Mouse (Mus musculus): Measurements from ENCODE around the gene Tnxb.

The Tnxb gene

DNA sequence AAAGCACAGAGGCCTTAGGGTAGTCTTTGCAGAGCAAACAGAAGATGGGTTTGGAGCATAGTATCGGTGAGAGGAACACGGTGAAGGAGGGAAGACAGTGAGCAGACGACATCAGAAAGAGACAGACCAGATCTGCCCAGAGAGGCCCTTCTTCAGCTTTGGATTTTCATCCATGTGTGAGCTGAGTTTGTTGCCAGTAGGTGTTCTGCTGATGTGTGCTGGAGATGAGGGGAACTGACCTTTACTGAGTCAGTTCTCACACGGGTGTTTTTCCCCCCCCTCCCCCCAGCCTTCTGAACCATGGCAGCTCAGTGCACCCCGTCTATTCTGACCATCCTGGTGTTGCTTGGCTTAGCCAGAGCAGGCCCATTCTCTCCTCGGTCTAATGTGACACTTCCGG, at the start of gene Tnxb:
TSS of gene Tnxb (plus strand) at position 301 of the 400 bp plus-strand sequence.
- DNase-seq (ENCODE audit: low read depth, low spot score), result no peak

DNA sequence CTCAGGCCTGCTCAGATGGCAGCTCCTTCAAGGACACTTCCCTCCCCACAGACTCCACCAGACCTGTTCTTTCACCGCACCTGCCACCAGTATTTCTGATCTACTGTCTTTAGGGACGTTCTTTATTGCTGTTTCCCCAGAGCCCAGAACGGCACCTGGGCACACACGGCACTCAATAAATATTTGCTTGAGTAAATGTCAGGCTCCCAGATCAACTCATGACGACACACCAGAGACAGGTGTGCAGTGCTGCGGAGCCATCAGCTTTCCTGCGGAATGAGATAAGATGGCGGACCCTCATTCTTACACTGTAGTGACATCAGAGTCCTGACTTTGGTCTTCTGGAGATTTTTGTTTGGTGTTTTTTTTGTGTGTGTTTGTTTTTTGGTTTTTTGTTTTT, 49.3 kb upstream of the Tnxb start:
- no peak for DNase-seq (ENCODE audit: low read depth, low spot score)

DNA sequence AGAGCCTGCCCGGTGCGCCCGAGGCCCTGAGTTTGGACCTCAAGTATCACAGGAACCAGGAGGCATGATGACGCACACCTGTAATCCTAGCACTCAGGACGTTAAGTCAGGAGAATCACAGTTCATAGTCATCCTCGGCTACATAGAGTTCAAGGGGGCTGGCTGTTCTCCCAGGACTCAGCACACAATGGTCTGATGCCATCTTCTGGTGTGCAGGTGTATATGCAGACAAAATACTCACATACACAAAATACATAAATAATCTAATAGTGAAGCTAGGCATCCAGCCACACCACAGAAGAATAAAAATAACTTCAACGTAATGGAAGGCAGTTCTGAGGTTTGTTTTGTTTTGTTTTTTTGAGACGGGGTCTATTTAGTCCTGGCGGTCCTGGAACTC, 47.2 kb upstream of the Tnxb start:
- DNase-seq (ENCODE audit: low read depth, low spot score), result no peak

DNA sequence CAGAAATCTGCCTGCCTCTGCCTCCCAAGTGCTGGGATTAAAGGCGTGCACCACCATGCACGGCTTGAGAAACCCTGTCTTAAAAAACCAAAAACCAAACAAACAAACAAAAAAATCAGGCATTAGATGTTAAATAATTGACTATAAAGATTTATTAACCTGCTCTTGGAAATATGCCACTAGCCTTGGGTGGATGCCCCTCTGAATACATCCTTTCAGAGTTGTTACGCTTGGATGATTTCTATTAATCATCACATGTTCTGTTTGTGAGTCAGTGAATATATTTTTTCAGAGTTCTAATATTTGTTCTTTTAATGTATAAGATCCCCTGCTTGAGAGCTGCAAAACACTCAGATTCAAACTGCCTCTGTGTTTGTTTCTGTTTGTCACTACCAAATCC, 45.4 kb upstream of the Tnxb start:
- no peak for DNase-seq (ENCODE audit: low read depth, low spot score)

DNA sequence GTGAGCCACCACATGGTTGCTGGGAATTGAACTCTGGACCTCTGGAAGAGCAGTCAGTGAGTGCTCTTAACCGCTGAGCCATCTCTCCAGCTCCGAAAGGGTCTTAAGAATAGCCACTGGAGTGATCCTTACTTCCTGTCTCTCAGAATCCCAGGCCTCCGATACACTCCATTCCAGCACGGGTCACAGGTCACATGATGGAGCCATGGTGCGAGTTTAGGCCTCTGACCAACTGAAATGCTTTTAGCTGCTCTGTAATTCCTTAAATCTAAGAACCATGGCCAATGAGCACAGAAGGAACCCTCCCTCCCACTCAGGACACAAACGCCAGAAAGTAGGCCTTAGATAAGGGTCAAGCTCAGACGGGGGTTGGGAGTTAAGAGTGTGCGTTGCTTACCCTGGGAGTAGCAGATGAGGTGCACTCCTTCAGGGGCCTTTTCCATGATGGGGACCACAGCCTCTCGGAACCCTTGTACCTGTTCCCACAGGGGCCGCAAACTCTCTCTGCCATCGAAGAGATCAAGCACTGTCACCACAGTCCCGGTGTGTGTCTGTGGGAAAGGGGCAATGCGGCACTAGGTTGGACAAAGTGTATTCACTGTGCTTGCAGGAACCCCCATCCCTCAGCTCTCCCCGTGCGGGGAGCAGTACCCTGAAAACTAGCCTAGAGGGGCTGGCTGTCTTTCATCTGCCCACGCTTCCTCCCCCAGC, 44.1 kb upstream of the Tnxb start:
- no peak for DNase-seq (ENCODE audit: low read depth, low spot score)

DNA sequence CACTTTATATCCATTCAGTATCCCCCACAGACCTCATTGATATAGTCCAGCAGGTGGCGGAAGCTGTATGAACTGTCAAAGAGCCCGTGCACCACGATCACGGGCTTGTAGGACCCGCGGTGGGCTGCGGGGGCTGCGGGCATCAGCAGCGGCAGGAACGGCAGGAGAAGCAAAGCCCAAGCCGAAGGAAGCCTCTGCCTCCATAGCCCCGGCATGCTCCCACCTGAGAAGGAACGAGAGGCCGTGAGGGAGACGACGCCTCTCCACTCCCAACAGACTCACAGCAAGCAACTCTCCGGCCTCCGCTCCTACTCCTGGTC, 43.6 kb upstream of the Tnxb start:
- DNase-seq (ENCODE audit: low read depth, low spot score), result peak; percentile 56

DNA sequence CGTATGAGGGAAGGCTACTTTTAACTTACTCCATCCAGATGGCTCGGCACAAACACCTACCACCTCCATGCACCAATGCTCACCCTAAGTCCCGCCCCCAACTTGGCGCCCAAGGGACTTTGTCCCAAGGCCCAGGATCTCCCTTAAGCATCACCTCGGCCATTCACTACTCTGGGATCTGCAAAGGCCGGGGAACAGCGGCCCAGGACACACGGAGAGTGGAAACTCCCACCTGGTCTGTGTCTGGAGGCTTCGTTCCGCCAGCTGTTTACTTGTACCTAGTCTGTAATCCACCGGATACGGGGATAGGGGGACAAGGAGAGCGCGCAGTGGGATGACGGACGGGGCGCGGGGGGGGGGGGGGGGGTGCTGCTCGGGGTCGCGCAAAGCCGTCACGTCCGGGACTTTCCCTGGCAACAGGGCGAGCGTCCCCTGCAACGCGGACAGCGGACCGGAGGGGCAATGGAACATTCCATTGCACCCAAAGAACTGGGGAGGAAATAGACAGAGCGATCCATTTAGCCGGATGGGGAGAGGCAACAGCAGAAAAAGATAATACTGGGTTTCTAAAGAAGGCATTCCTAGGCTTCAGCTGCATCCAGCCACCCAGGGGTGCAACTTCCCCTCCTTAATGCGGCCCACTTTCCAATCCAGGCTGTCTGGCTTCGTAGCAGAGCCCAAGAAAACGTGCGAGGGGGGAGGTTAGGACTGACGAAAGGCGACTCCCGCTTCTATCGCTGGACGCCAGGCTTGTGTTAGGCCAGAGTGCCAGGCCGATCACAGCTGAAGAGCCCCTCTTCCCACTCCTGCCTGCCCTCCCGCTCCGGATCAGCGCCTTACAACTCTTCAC, 43.0 kb upstream of the Tnxb start:
- peak; percentile 93 for DNase-seq (ENCODE audit: low read depth, low spot score)

DNA sequence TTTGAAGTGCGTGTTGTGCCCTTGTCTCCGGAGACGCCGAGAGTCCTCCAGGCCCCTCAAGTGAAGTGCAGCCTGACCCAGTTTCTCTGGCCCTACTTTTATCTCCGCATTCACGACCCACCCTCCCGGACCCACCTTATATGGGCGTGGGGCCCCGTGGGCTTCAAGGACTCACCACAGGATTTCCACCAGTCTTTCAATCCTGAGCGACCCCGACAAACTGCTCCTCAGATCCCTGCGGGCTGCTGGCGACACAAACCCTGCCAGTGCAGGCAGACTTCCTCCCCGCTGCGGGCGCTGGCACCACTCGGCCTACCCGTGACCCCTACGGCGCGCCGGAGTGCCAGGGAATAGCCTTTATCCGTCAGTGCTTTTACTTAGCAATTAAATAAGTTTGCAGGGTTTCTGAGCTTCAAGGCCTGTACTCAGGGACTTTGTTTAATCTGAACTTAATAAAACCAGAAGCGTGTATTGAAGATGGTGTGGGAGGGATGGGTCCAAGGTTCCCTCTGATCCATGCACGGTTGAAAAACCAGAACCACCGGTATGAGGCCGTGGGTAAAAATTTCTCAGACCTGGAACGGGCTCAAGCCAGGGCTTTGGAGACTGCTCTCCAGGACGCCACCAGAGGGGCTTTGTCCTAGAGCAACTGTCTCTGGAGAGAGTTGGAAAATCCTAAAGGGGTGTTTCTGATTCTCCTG, 42.2 kb upstream of the Tnxb start, which contains the start of gene Ppt2:
TSS of gene Ppt2 (minus strand) at position 568 of the 701 bp plus-strand sequence.
- no peak for DNase-seq (ENCODE audit: low read depth, low spot score)

DNA sequence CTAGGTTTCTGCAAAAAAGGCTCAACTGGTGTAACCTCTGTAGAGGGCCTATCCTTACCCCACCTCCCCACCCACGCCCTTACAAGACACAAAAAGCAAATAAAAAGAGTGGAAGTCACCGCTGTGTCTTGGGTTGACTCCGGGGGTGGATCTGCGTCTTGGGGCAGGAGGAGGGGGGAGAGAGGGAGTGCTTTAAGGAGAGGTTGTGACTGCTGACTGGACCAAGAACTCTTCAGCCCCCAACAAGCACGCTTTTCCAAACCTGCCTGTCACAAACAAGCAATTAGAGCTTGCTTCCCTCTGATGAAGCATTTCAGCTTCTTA, 41.7 kb upstream of the Tnxb start:
- no peak for DNase-seq (ENCODE audit: low read depth, low spot score)

DNA sequence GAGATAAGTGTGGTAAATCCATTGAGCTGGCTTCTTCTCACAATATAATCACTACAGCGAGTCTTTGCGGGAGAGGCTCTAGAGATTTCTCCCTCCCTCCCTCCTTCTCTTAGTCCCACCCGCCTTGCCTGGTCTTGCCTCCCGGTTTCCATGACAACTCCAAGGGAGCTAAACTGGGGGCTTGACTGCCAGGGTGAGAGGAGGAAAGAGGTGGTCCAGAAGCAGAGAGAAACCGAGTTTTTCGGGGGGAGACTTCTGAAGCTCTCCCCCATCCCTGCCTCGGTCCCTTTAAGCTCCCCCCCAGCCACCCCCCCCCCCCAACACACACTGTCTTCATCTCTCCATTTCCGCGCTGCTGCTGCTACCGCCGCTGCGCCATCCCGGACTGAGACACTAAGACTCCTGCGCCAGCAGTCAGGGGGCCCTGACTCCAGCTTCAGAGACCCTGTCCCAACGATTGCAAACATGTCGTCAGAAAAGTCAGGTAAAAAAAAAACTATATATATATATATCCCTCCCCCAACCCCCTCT, 41.0 kb upstream of the Tnxb start, which contains the start of gene Prrt1:
TSS of gene Prrt1 (plus strand) at position 313 of the 531 bp plus-strand sequence.
- no peak for DNase-seq (ENCODE audit: low read depth, low spot score)

DNA sequence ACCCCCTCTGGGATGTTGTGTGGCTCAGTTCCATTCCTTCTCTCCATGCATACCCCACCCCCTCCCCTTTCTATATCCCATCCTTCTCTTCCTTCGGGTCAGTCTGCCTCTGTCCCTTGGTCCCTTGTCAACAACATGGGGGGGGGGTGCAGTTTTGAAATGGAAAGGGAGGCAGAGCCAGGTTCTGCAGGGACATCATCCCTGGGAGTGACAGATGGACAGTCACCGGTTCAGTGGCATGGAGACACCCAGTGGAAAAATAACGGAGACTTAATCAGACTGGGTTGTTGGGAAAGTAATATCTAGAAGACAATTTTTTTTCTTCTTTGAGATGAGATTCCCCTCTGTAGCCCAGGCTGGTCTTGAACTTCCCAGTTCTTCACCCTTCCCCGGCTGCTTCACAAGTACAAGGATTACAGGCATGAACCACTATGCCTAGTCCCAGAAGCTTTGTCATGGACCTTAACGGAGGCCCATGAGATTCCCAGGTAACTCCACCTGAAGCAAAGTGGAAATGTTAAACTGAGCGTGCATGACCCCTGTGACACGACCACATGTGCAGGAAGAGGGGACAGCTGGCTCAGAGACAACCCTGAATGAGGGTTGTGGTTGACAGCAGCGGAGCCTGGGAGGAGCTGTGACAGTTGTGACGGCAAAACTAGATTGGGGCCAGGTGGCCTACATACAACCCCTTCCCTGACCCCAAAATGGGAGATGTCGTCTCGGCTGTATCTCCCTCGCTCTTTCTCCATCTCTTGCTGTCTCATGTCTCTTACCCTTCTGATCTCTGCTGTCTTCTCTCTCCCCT, 40.3 kb upstream of the Tnxb start:
- no peak for DNase-seq (ENCODE audit: low read depth, low spot score)

DNA sequence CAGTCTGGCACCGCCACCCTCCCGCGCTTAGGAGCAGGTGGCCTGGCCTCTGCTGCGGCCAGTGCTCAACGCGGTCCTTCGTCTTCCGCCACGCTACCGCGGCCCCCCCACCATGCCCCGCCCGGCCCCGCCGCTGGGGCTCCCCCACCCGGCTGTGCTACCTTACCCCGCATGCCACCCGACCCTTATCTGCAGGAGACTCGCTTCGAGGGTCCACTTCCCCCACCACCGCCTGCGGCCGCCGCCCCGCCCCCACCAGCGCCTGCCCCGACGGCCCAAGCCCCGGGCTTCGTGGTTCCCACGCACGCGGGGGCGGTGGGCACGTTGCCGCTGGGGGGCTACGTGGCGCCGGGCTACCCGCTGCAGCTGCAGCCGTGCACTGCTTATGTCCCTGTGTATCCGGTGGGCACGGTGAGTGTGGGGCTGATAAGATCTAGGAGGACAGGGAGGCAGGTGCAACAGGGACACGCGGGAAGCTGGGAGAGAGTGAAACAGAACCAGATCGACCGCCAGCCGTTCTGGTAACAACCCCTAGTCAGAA, 39.5 kb upstream of the Tnxb start:
- DNase-seq (ENCODE audit: low read depth, low spot score), result no peak

DNA sequence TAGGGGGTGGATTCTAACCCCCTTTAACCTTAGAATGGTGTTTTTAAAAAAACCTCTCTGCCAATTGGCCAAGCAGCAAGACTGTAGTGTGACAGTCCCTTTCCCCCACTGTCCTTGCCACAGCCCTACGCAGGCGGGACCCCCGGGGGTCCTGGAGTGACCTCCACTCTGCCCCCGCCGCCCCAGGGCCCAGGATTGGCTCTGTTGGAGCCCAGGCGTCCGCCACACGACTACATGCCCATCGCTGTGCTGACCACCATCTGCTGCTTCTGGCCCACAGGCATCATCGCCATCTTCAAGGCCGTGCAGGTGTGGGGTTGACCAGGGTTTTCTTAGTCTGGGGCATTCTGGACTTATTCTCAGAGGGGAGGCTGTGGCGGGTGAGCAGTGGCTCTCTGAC, 38.7 kb upstream of the Tnxb start:
- DNase-seq (ENCODE audit: low read depth, low spot score), result no peak

DNA sequence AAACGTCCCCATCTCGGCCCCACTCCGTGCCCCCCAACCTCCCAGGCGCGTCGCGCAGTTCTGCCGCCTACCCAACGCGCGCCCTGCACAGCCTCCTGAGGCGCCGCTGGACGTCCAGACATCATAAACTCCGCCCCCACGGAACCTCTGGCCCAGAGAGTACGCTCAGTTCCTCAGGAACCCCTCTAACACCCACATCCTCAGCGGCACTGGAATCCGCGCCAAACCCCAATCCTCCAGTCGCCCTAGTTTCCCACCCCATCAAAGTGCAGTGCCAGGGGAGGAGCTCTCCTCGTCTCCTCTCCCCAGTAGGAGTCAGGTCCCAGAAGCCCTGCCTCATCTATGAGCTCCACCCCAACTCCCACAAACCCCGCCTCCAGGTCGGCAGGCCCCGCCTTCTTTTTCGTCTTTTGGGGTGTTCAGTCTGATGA, 38.1 kb upstream of the Tnxb start:
- DNase-seq (ENCODE audit: low read depth, low spot score), result no peak

DNA sequence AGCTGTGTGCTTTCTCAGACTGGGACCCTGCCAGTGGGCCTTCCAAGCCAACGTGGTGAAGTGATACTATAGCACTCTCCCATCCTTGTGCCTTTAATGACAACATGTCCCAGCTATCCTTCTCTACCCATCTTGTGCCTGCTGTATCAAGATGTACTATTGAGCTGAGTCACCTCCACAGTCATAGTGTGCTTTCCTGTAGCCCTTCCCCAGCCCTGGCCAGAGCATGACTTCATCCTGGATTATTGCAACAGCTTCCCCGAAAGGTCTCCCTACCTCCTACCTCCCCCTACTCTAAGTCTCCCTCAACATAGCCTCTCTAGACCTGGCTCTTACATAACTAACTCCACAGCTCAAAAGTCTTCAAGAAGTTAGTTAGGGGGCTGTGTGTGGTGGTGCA, 34.7 kb upstream of the Tnxb start:
- no peak for DNase-seq (ENCODE audit: low read depth, low spot score)

DNA sequence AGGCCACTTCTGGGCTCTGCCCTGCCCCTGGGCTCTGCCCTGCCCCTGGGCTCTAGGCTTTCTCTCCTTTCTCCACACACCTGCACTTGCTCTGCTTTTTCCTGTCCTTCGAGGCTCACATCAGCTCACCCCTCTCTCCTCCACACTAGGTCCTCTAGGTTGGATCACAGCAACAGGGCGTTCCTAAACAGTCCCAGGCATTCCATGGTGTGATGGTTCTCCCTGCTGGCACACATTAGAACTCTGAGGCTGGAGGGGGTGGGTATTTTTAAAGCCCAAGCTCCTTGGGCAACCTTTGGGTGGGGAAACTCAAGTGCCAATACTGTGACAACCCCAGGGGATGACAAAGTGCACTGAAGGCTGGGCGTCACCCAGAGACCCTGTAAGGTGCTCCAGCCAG, 32.9 kb upstream of the Tnxb start:
- no peak for DNase-seq (ENCODE audit: low read depth, low spot score)

DNA sequence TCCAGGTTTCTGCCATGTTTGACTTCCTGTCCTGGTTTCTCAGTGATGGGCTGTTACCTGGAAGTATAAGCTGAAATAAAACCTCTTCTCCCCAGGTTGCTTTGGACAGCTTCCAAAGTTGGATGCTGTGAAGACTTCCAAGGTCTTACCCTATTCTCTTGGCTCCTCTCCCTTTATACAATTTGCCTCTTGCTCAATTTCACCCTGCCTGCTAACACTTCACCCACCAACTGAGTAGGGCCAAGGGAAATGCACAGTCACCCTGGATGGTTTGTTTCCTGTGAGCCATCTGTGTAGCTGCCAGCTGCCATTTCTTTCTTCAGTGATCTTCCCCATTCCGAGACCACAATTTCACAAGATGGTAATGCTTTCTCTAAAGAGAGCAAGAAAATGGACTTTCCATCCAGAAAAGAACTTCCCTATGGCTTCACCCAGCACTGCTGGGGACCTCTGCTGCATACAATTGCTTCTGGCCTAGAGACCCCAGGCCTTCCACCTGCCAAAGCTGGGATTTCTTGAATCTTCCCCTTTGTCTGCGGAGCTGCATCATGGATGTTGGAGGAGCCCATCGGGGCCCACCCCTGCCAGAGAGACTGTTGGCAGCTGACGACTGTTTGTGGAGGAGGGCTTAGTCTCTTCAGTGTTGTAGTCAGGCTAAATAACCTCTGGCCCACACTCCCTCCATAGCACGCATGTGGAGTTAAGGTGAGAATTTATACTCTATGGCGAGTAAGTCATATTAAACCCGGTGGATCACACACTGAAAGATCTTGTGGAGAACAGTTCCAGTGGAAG, 30.7 kb upstream of the Tnxb start:
- DNase-seq (ENCODE audit: low read depth, low spot score), result no peak

DNA sequence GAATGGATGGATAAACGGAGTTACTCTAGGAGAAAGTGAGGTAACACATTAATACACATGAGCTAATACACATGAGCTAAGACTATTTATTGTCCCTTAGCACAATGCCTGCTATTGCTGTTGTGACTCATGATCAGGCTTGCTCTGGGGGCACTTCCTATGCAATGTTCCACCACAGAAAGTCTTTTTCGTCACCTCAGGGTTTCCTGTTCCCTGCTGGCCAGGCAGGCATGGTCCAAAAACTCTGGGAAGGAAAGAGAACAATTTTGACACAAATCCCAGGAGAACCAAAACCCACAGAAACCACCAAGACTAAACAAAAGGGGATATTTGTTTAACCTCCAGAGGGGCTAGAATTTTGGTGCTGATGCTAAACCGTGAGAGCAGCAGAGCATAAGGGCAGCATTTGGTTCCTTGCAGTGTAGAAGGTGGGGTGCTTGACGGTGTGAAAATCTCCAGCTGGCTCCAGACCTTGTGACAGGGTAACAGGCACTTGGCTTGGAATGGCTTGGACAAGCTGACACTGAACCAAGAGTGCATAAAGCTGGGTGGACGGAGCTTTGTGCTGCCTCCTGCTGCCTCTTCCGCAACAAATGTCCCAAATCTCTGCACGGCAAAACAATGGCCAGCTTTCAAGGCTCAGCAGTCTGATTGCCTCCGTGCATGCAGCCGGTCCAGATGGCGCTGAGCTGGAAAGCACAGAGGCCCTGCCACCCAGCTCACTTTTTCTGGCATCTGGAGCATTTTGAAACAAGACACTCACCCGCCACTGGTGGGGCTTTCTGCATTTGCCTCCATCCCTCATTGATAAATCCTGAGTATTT, 29.3 kb upstream of the Tnxb start:
- peak; percentile 53 for DNase-seq (ENCODE audit: low read depth, low spot score)

DNA sequence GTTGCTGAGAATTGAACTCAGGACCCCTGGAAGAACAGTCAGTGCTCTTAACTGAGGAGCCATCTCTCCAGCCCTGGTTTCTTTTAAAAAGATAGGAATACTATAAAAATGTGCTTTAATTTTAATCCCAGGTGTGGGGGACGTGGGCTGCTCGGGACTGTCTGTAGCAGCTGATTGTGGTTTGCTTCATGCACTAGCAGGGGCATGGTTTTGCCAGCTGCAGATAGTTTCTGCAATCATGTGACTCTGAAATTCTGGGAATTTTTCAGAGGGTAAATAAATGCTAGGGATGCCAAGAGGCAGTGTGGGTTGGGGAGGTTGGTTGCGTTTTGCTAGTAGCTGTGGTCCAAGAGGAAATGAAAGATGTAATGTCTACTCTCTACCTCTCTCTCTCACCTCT, 28.4 kb upstream of the Tnxb start:
- no peak for DNase-seq (ENCODE audit: low read depth, low spot score)

DNA sequence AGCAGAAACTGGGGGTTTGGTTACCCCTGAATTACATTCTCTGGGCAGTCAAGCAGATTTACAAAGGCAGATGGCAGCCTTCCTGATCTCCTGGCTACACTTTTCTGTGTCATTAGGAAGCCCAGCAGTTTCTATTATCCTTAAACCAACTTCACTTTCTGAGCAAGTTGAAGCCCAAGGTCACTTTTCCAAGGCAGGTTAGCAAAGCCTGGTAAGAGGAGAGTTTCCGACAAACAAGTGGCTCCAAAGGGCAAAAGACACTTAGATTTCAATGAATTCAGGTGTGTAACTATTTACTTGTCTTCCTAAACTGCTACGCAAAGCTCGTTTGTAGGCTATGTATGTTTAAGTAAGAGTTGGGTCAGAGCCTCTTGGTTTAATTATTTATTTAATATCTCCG, 27.0 kb upstream of the Tnxb start:
- no peak for DNase-seq (ENCODE audit: low read depth, low spot score)
